Mouse (Mus musculus) heart, postnatal 0 days (tissue): Measurements from ENCODE around the gene Mrpl36.

Experiments used
- CTCF ChIP-seq: IDR thresholded peaks from 2 replicates; pipeline ENCODE4 v1.5.1; 2016; ENCODE audit warnings: antibody characterized with exemption, control low read depth, low read depth
- EP300 ChIP-seq: IDR thresholded peaks from 2 replicates; pipeline ENCODE4 v1.6.1; 2016; ENCODE audit warnings: antibody characterized with exemption, low read depth

DNA sequence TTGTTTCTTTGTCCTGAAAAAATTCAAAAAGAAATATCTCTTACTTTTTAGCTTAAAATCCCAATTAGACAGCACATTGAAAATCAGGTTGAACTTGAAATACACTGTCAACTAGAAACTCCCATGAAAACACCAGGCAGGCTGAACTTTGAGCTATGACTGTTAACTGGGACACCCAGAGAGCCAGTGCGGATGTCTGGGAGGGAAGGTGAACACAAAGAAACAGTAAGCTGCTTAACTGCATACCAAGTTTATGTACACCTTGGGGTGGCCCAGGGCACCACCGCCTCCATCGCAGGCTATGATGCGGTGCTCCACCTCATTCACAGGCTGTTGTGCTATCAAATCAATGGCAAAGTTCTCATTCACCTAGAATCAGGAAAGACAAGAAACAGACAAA lies 8.3 kb upstream of the Mrpl36 start:
- TF ChIP-seq CTCF (no peak), EP300 (no peak)
